Mouse (Mus musculus) spleen, adult 2 months (tissue): ENCODE results near the gene Cables2. TPM values are rescaled to one million over a fixed set of nuclear protein-coding genes. Genes with fewer than 3 reads are reported as not detected.

Experiments used
- DNase-seq, 2 experiments: peaks; one replicate each; pipeline versions ENCODE4 v3.0.0 to v3.0.0-alpha.2; 2012 to 2021; ENCODE audit warnings: low spot score in 2 of 2, low read depth in 1 of 2
- H3K27ac ChIP-seq: fragments of 200-500 bp; 2 replicates; pipeline ENCODE4 v1.5.1; 2012; ENCODE audit warnings: low read length, inconsistent platforms; ENCODE audit not compliant: insufficient read depth
- H3K27me3 ChIP-seq: fragments of 200-500 bp; 2 replicates; pipeline ENCODE4 v1.6.1; 2012; ENCODE audit warnings: mild to moderate bottlenecking, moderate library complexity, low read length, inconsistent platforms; ENCODE audit not compliant: control insufficient read depth, insufficient read depth
- H3K36me3 ChIP-seq: fragments of 200-500 bp; 2 replicates; pipeline ENCODE4 v1.6.1; 2012; ENCODE audit warnings: mild to moderate bottlenecking, low read length, inconsistent platforms; ENCODE audit not compliant: control insufficient read depth, insufficient read depth
- H3K4me1 ChIP-seq: fragments of 200-500 bp; 2 replicates; pipeline ENCODE4 v1.6.1; 2011; ENCODE audit warnings: inconsistent platforms; ENCODE audit not compliant: control insufficient read depth, insufficient read depth, insufficient read length
- H3K4me3 ChIP-seq: fragments of 200-500 bp; 2 replicates; pipeline ENCODE4 v1.5.1; 2011; ENCODE audit warnings: mild to moderate bottlenecking, inconsistent platforms; ENCODE audit not compliant: insufficient read depth, insufficient read length; ENCODE audit errors: extremely low read depth
- CTCF ChIP-seq: fragments of 200-500 bp; IDR thresholded peaks from 2 replicates; pipeline ENCODE4 v1.5.1; 2011; ENCODE audit warnings: mild to moderate bottlenecking, inconsistent platforms; ENCODE audit not compliant: insufficient read depth, insufficient read length, insufficient replicate concordance; ENCODE audit errors: extremely low read depth
- POLR2A ChIP-seq: fragments of 200-500 bp; IDR thresholded peaks from 2 replicates; pipeline ENCODE4 v1.6.1; 2011; ENCODE audit warnings: low read depth, low read length, inconsistent platforms
- WGBS: fragments of 180-500 bp; shearing (Covaris S2); methylation state at CpG from one replicate; pipeline ENCODE4 v1.1.7; 2018; 5-methylcytosine and 5-hydroxymethylcytosine counted together
- polyA plus RNA-seq: library from polyadenylated mRNA; depleted of rRNA; stranded (reverse); fragments of >200 nt; gene quantifications from 2 replicates; pipeline ENCODE4 v1.2.3, GENCODE M21; 2012

Gene Cables2
- polyA plus RNA-seq, 1 experiment = 40.9 TPM

DNA sequence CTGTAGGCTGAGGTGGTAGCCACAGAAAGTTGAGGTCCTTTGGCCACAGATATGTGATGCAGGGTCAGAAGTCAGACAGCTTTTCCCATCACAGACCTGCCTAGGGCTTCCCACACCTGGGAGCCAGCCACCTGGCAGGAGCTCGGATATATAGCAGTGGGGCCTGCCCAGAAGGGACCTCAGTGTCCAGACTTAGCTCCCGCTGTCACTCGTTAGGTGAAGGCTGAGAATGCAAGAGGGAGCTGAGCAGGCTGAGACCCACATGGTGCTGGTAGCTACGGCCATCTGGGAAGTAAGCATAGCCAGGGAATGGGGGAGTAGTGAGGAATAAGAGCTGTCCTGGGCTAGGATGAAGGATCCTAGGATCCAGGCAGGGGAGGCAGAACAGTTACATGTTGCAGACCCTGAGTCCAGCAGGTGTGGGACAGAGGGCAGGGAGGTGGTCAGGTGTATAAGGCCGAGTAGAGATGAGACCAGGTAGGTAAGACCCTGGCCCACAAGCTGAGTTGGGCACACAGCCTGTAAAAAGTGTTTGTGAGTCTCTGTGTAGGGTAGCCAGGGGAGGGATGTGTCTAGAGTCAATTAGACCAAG lies 1.4 kb downstream of the Cables2 start:
- TF ChIP-seq CTCF (no peak), POLR2A (no peak)
- no peak overlapping the region for H3K4me3 ChIP-seq
- 91% methylated on average over 5 of the region's 5 CpGs for WGBS
- no peak overlapping the region for H3K27ac ChIP-seq
- no peaks in the 10 kb centered on the region for H3K36me3 ChIP-seq
- DNase-seq = no peak
- H3K4me1 ChIP-seq = peaks cover 46% of the 10 kb centered on the region; the same call in 1 of the 2 replicates
- no peaks in the 10 kb centered on the region for H3K27me3 ChIP-seq

DNA sequence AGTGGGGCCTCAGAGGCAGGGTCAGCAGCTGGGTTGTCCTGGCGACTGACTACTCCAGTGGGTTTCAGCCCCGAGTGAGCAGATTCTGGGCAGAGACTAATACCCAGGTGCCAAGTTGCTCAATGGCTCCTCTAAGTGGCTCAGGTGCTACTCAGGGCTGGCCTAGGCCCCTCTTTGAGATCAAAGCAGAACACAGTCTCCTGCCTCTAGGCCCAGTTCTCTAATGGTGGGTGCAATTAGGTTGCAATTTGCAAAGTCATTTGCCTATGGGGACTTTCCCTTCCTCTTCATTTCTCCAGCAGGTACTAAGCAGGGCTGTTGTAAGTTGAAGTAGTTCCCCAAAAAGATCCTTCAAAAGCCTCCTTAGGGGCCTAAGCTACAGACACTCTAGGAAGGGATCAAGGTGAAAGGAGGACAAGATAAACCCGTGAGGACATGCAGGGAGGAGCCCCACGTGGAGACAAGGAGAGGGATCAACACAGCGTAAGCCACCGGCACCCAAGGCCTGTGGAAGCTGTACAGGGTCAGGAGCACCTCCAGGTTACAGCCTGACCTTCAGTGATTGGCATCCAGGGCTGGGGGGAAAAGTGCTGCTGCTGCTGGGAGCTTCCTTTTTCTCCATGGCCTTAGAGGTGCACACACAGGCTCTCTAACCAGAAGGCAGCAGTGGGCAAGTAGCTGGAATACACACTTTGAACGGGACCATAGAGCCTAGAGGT lies 2.6 kb downstream of the Cables2 start:
- Histone ChIP-seq H3K4me3 (no peak overlapping the region), H3K27me3 (no peaks in the 10 kb centered on the region), H3K36me3 (no peaks in the 10 kb centered on the region), H3K4me1 (peaks cover 37% of the 10 kb centered on the region; the same call in 1 of the 2 replicates), H3K27ac (peak overlapping the region; percentile 63)
- 51% methylated on average over 7 of the region's 7 CpGs for WGBS
- peak in 1 of 2 experiments; percentile 46 for DNase-seq
- no peak for TF ChIP-seq CTCF
- TF ChIP-seq POLR2A = no peak

DNA sequence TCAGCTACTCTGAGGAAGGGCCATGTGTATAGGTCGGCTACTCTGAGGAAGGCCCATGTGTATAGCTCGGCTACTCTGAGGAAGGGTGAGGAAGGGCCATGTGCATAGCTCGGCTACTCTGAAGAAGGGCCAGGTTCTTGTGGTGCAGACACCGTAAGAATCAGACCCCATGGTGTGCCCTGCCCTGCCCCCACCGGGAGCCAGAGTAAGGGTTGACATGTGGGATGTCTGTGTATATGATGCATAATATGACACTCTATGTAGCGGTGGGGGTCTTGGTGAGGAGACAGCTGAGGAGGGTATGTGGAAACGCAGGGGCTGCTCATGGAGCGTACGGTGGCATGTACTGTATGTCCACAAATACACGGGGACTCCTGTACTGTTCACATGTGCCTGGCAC lies 4.0 kb downstream of the Cables2 start:
- Histone ChIP-seq H3K27me3 (no peaks in the 10 kb centered on the region), H3K4me1 (peaks cover 28% of the 10 kb centered on the region; the same call in 1 of the 2 replicates), H3K36me3 (no peaks in the 10 kb centered on the region; the same call in 1 of the 2 replicates), H3K4me3 (no peak overlapping the region), H3K27ac (no peak overlapping the region)
- DNase-seq = no peak
- 97% methylated on average over 10 of the region's 10 CpGs for WGBS
- TF ChIP-seq POLR2A (no peak), CTCF (no peak)

DNA sequence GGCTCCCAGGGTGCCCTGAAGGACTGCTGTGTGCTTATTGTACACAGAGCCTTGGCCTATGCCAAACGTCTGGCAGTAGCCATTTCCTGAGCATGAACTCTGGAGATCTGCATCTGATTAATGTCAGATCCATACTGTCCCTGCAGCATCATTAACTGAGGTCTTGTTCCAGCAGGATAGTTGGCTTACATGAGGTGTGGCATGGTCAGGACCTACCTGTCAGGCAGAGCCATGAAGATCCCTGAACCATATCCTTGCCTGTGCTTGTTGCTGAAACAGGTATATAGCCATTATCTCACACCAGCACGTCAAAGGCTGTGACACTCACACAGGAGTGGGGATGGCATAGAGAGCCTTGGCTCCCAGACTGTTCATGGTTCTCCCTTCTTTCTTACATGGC lies 5.3 kb downstream of the Cables2 start:
- Histone ChIP-seq H3K36me3 (peaks cover 5% of the 10 kb centered on the region), H3K4me1 (peaks cover 28% of the 10 kb centered on the region; the same call in 1 of the 2 replicates), H3K4me3 (no peak overlapping the region), H3K27me3 (no peaks in the 10 kb centered on the region), H3K27ac (no peak overlapping the region)
- 77% methylated on average over 2 of the region's 2 CpGs for WGBS
- DNase-seq = no peak
- TF ChIP-seq CTCF (no peak), POLR2A (no peak)

DNA sequence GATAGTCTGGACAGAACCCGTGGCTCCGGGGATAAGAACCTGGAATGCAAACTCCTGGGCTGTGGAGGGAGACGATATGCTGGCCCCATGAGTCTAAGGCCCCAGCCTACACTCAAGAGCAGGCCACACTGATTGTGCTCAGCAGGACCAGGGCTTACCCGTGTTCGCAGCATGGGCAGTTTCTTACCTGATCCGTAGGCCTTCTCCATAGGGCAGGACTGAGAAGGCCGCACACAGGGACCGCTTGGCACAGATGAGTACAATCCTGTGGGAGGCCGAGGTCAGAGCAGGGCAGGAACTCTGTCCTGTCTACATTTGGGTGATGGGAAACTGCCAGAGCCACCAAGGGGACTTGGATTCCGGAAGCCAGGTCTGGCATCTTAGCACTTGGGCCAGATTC lies 10.4 kb downstream of the Cables2 start:
- H3K27me3 ChIP-seq = no peaks in the 10 kb centered on the region
- 94% methylated on average over 10 of the region's 10 CpGs for WGBS
- H3K4me1 ChIP-seq = peaks cover 2% of the 10 kb centered on the region; the same call in 1 of the 2 replicates
- H3K4me3 ChIP-seq = no peak overlapping the region
- DNase-seq = no peak
- TF ChIP-seq POLR2A (no peak), CTCF (no peak)
- no peak overlapping the region for H3K27ac ChIP-seq
- peaks cover 16% of the 10 kb centered on the region for H3K36me3 ChIP-seq

DNA sequence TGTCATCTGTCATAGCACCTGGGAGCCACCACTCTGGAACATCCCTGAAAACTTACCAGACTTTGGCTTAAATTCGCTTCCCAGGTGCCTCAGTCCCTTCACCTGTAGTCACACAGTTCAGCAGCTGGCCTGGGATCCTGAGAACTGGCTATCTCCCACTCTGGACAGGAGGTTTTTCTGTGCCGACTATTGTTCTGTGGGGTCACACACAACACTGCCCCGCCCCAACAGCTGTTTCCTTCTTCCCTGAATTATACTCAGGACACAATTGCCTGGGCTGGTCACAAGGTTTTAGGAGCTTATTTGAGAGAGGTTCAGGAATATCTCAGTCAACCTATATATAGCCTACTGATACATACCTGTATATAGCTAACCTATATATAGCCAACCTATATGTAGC lies 10.9 kb downstream of the Cables2 start:
- no peaks in the 10 kb centered on the region for H3K27me3 ChIP-seq
- peaks cover 3% of the 10 kb centered on the region; the same call in 1 of the 2 replicates for H3K4me1 ChIP-seq
- DNase-seq = no peak
- H3K4me3 ChIP-seq = no peak overlapping the region
- 86% methylated on average over 3 of the region's 3 CpGs for WGBS
- no peak overlapping the region for H3K27ac ChIP-seq
- H3K36me3 ChIP-seq = peaks cover 16% of the 10 kb centered on the region
- no peak for TF ChIP-seq CTCF
- no peak for TF ChIP-seq POLR2A

DNA sequence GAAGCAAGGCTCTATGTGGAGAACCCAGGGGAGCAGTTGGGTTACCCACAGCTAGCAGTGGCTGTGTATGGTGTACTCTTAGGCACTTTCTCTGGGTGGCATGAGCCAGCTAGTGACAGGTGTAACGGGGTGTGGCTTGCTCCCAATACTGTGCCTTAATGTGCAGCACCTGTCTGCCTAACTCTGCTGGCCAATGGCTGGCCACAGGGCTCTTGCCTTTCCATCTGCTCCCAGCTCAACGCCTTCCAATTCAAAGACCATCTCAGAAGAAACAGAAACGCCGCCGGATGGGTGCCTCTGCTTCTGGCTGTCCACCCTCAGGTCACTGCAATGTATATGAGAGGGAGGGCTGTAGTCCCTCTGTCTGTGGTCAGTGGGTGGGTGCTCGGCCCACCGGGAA lies 11.4 kb downstream of the Cables2 start:
- Histone ChIP-seq H3K27me3 (no peaks in the 10 kb centered on the region), H3K36me3 (peaks cover 16% of the 10 kb centered on the region), H3K4me3 (no peak overlapping the region), H3K27ac (no peak overlapping the region), H3K4me1 (peaks cover 3% of the 10 kb centered on the region; the same call in 1 of the 2 replicates)
- TF ChIP-seq CTCF = no peak
- TF ChIP-seq POLR2A = no peak
- no peak for DNase-seq
- 90% methylated on average over 7 of the region's 7 CpGs for WGBS
